Mouse (Mus musculus) stomach, embryonic 15.5 days (tissue): ENCODE results near the gene Lrpprc. TPM values are rescaled to one million over a fixed set of nuclear protein-coding genes. Genes with fewer than 3 reads are reported as not detected.

Experiments used
- ATAC-seq: fragments of 200-750 bp; cut with Nextera tagmentation; 2 replicates; pipeline ENCODE4 v1.8.0; 2017; ENCODE audit warnings: low read depth, moderate number of reproducible peaks, moderate TSS enrichment; ENCODE audit not compliant: insufficient read depth, low FRiP score
- H3K27ac ChIP-seq: fragments of 300-500 bp; sonication (generic); 2 replicates; pipeline ENCODE4 v1.5.1; 2015; ENCODE audit warnings: mild to moderate bottlenecking, inconsistent platforms
- H3K27me3 ChIP-seq: fragments of 300-500 bp; sonication (generic); replicated peaks from 2 replicates; pipeline ENCODE4 v1.6.1; 2015; ENCODE audit warnings: inconsistent platforms
- H3K36me3 ChIP-seq: fragments of 300-500 bp; sonication (generic); 2 replicates; pipeline ENCODE4 v1.6.1; 2015; ENCODE audit warnings: inconsistent platforms
- H3K4me1 ChIP-seq: fragments of 300-500 bp; sonication (generic); 2 replicates; pipeline ENCODE4 v1.6.1; 2015; ENCODE audit warnings: inconsistent platforms
- H3K4me2 ChIP-seq: fragments of 300-500 bp; sonication (generic); 2 replicates; pipeline ENCODE4 v1.6.1; 2015; ENCODE audit warnings: mild to moderate bottlenecking, inconsistent platforms
- H3K4me3 ChIP-seq: fragments of 300-500 bp; sonication (generic); replicated peaks from 2 replicates; pipeline ENCODE4 v1.5.1; 2015; ENCODE audit warnings: inconsistent platforms
- H3K9ac ChIP-seq: fragments of 300-500 bp; sonication (generic); 2 replicates; pipeline ENCODE4 v1.6.1; 2015; ENCODE audit warnings: inconsistent platforms
- H3K9me3 ChIP-seq: fragments of 300-500 bp; sonication (generic); 2 replicates; pipeline ENCODE4 v1.6.1; 2016; ENCODE audit warnings: inconsistent platforms
- WGBS: fragments of 180-500 bp; shearing (Covaris S2); methylation state at CpG from one replicate; pipeline ENCODE4 v1.1.7; 2015; 5-methylcytosine and 5-hydroxymethylcytosine counted together
- polyA plus RNA-seq: library from polyadenylated mRNA; unstranded; fragments of >200 nt; fragmentation: Nextera tagmentation; extraction: Ambion mirVana; gene quantifications from 2 replicates; pipeline ENCODE4 v1.2.1, GENCODE M21; 2015

Lrpprc gene
- polyA plus RNA-seq, 1 experiment from 2014 or later = 44.2 TPM

GRCm38 (mm10) chr17:84756090-84756489 lies 34.5 kb downstream of the Lrpprc start:
- no peaks in the 10 kb centered on the region for H3K9me3 ChIP-seq
- no peak overlapping the region for H3K4me2 ChIP-seq
- H3K27me3 ChIP-seq = no peaks in the 10 kb centered on the region
- H3K4me1 ChIP-seq = no peaks in the 10 kb centered on the region
- ATAC-seq = no peak
- H3K27ac ChIP-seq = no peak overlapping the region
- WGBS = 57% methylated on average over 2 of the region's 2 CpGs
- H3K36me3 ChIP-seq = peaks cover 13% of the 10 kb centered on the region
- no peak overlapping the region for H3K4me3 ChIP-seq
- no peak overlapping the region for H3K9ac ChIP-seq

- Histone ChIP-seq H3K4me2 (no peak overlapping the region), H3K27me3 (no peaks in the 10 kb centered on the region), H3K4me1 (no peaks in the 10 kb centered on the region), H3K27ac (no peak overlapping the region), H3K4me3 (no peak overlapping the region), H3K36me3 (peaks cover 15% of the 10 kb centered on the region; the same call in 1 of the 2 replicates), H3K9me3 (no peaks in the 10 kb centered on the region), H3K9ac (no peak overlapping the region)
- WGBS = 81% methylated on average over 5 of the region's 5 CpGs
- ATAC-seq = no peak
Observed at GRCm38 (mm10) chr17:84753489-84753888, 37.1 kb downstream of the Lrpprc start.

GRCm38 (mm10) chr17:84752286-84752685 lies 38.3 kb downstream of the Lrpprc start:
- H3K9ac ChIP-seq = no peak overlapping the region
- H3K9me3 ChIP-seq = no peaks in the 10 kb centered on the region
- H3K27me3 ChIP-seq = no peaks in the 10 kb centered on the region
- no peaks in the 10 kb centered on the region for H3K4me1 ChIP-seq
- peaks cover 15% of the 10 kb centered on the region; the same call in 1 of the 2 replicates for H3K36me3 ChIP-seq
- WGBS = 74% methylated on average over 2 of the region's 2 CpGs
- H3K4me3 ChIP-seq = no peak overlapping the region
- H3K4me2 ChIP-seq = no peak overlapping the region
- no peak overlapping the region for H3K27ac ChIP-seq
- no peak for ATAC-seq

- Histone ChIP-seq H3K4me2 (no peak overlapping the region), H3K27ac (no peak overlapping the region), H3K9ac (no peak overlapping the region), H3K4me3 (no peak overlapping the region), H3K27me3 (no peaks in the 10 kb centered on the region), H3K9me3 (no peaks in the 10 kb centered on the region), H3K36me3 (peaks cover 15% of the 10 kb centered on the region; the same call in 1 of the 2 replicates), H3K4me1 (no peaks in the 10 kb centered on the region)
- no peak for ATAC-seq
- 77% methylated on average over 8 of the region's 8 CpGs for WGBS
Observed at GRCm38 (mm10) chr17:84751630-84752191, 38.9 kb downstream of the Lrpprc start.

GRCm38 (mm10) chr17:84750130-84750529 lies 40.5 kb downstream of the Lrpprc start:
- no peaks in the 10 kb centered on the region for H3K4me1 ChIP-seq
- H3K9me3 ChIP-seq = no peaks in the 10 kb centered on the region
- peaks cover 15% of the 10 kb centered on the region; the same call in 1 of the 2 replicates for H3K36me3 ChIP-seq
- H3K27ac ChIP-seq = no peak overlapping the region
- ATAC-seq = no peak
- no peak overlapping the region for H3K4me3 ChIP-seq
- WGBS = 79% methylated on average over 4 of the region's 4 CpGs
- no peak overlapping the region for H3K9ac ChIP-seq
- H3K4me2 ChIP-seq = no peak overlapping the region
- H3K27me3 ChIP-seq = no peaks in the 10 kb centered on the region

GRCm38 (mm10) chr17:84749297-84749696 lies 41.3 kb downstream of the Lrpprc start:
- peaks cover 15% of the 10 kb centered on the region; the same call in 1 of the 2 replicates for H3K36me3 ChIP-seq

GRCm38 (mm10) chr17:84748152-84748682 lies 42.4 kb downstream of the Lrpprc start:
- Histone ChIP-seq H3K4me1 (no peaks in the 10 kb centered on the region), H3K4me3 (no peak overlapping the region), H3K9me3 (no peaks in the 10 kb centered on the region), H3K9ac (no peak overlapping the region), H3K27me3 (no peaks in the 10 kb centered on the region), H3K36me3 (peaks cover 15% of the 10 kb centered on the region; the same call in 1 of the 2 replicates), H3K27ac (peak overlapping the region; percentile 9; the same call in 1 of the 2 replicates), H3K4me2 (no peak overlapping the region)
- ATAC-seq = peak; percentile 63; the same call in 1 of the 2 replicates
- WGBS = 69% methylated on average over 9 of the region's 9 CpGs

More at GRCm38 (mm10) chr17:84749297-84749696, 41.3 kb downstream of the Lrpprc start:
- Histone ChIP-seq H3K4me3 (no peak overlapping the region), H3K27ac (no peak overlapping the region), H3K4me1 (no peaks in the 10 kb centered on the region), H3K9me3 (no peaks in the 10 kb centered on the region), H3K27me3 (no peaks in the 10 kb centered on the region), H3K4me2 (no peak overlapping the region), H3K9ac (no peak overlapping the region)
- 54% methylated on average over 8 of the region's 8 CpGs for WGBS
- no peak for ATAC-seq

- no peak overlapping the region for H3K9ac ChIP-seq
- H3K36me3 ChIP-seq = peaks cover 15% of the 10 kb centered on the region; the same call in 1 of the 2 replicates
- no peaks in the 10 kb centered on the region for H3K27me3 ChIP-seq
- H3K4me2 ChIP-seq = no peak overlapping the region
- H3K4me3 ChIP-seq = no peak overlapping the region
- H3K9me3 ChIP-seq = no peaks in the 10 kb centered on the region
- no peak overlapping the region for H3K27ac ChIP-seq
- 67% methylated on average over 6 of the region's 6 CpGs for WGBS
- no peaks in the 10 kb centered on the region for H3K4me1 ChIP-seq
- ATAC-seq = no peak
Observed at GRCm38 (mm10) chr17:84747212-84747611, 43.4 kb downstream of the Lrpprc start.

- no peak for ATAC-seq
- 77% methylated on average over 9 of the region's 9 CpGs for WGBS
- no peak overlapping the region for H3K9ac ChIP-seq
- H3K4me3 ChIP-seq = no peak overlapping the region
- H3K4me2 ChIP-seq = no peak overlapping the region
- no peak overlapping the region for H3K27ac ChIP-seq
- no peaks in the 10 kb centered on the region for H3K27me3 ChIP-seq
- H3K9me3 ChIP-seq = no peaks in the 10 kb centered on the region
- H3K4me1 ChIP-seq = no peaks in the 10 kb centered on the region
- 0 out of 2 replicates have a peak, but pooled peaks cover under 1% of the 10 kb centered on the region for H3K36me3 ChIP-seq
Observed at GRCm38 (mm10) chr17:84745001-84745400, 45.6 kb downstream of the Lrpprc start.

GRCm38 (mm10) chr17:84744256-84744655 lies 46.3 kb downstream of the Lrpprc start:
- no peaks in the 10 kb centered on the region for H3K27me3 ChIP-seq
- ATAC-seq = no peak
- no peak overlapping the region for H3K27ac ChIP-seq
- H3K4me3 ChIP-seq = no peak overlapping the region
- WGBS = 73% methylated on average over 4 of the region's 4 CpGs
- H3K4me1 ChIP-seq = no peaks in the 10 kb centered on the region
- no peaks in the 10 kb centered on the region for H3K36me3 ChIP-seq
- H3K9ac ChIP-seq = no peak overlapping the region
- H3K4me2 ChIP-seq = no peak overlapping the region
- no peaks in the 10 kb centered on the region for H3K9me3 ChIP-seq

GRCm38 (mm10) chr17:84738073-84738797 lies 52.4 kb downstream of the Lrpprc start:
- 88% methylated on average over 9 of the region's 9 CpGs for WGBS
- no peaks in the 10 kb centered on the region for H3K4me1 ChIP-seq
- H3K4me3 ChIP-seq = no peak overlapping the region
- no peak overlapping the region for H3K9ac ChIP-seq
- no peak overlapping the region for H3K4me2 ChIP-seq
- no peak overlapping the region for H3K27ac ChIP-seq
- H3K36me3 ChIP-seq = no peaks in the 10 kb centered on the region
- no peaks in the 10 kb centered on the region for H3K9me3 ChIP-seq
- H3K27me3 ChIP-seq = no peaks in the 10 kb centered on the region
- no peak; the same call in 1 of the 2 replicates for ATAC-seq

- no peak overlapping the region for H3K4me3 ChIP-seq
- H3K27me3 ChIP-seq = no peaks in the 10 kb centered on the region
- no peak overlapping the region for H3K9ac ChIP-seq
- no peak for ATAC-seq
- no peak overlapping the region for H3K27ac ChIP-seq
- H3K9me3 ChIP-seq = no peaks in the 10 kb centered on the region
- H3K36me3 ChIP-seq = 0 out of 2 replicates have a peak, but pooled peaks cover 4% of the 10 kb centered on the region
- H3K4me1 ChIP-seq = no peaks in the 10 kb centered on the region
- no peak overlapping the region for H3K4me2 ChIP-seq
- 70% methylated on average over 9 of the region's 9 CpGs for WGBS
Observed at GRCm38 (mm10) chr17:84736719-84737118, 53.9 kb downstream of the Lrpprc start.
